Mouse (Mus musculus): ENCODE results near the gene Zfp961. TPM values are rescaled to one million over a fixed set of nuclear protein-coding genes. Genes with fewer than 3 reads are reported as not detected.
A peak's percentile ranks its signal among the peaks of the same experiment; 100 is the strongest.
"Not testable (repeated sequence)": the region's sequence is repeated elsewhere in the genome, so short reads cannot be mapped to it uniquely, and the experiment has no call there.

Gene Zfp961
- polyA plus RNA-seq, 1 experiment from 2014 or later, result 20.7 TPM

GRCm38 (mm10) chr8:71938037-71938436 is 12.8 kb upstream of the Zfp961 start:
- not testable (repeated sequence) for H3K27me3 ChIP-seq; ATAC-seq (ENCODE audit: insufficient number of reproducible peaks, insufficient read depth, low FRiP score, low TSS enrichment, low read depth)
- 86% methylated on average over 2 of the region's 2 CpGs for WGBS

GRCm38 (mm10) chr8:71940293-71941208 is 10.3 kb upstream of the Zfp961 start:
- Histone ChIP-seq H3K27ac (no peak overlapping the region), H3K4me3 (replicated peaks) (no peak overlapping the region), H3K36me3 (no peaks in the 10 kb centered on the region), H3K4me1 (replicated peaks) (no peaks in the 10 kb centered on the region), H3K9me3 (peaks cover 4% of the 10 kb centered on the region; the same call in 1 of the 2 replicates), H3K9ac (replicated peaks) (no peak overlapping the region), H3K4me2 (no peak overlapping the region), H3K27me3 (peaks cover 4% of the 10 kb centered on the region; the same call in 1 of the 2 replicates)
- ATAC-seq (ENCODE audit: insufficient number of reproducible peaks, insufficient read depth, low FRiP score, low TSS enrichment, low read depth), result no peak
- 81% methylated on average over 2 of the region's 2 CpGs for WGBS

More at GRCm38 (mm10) chr8:71938037-71938436, 12.8 kb upstream of the Zfp961 start:
- peaks cover 10% of the 10 kb centered on the region for H3K36me3 ChIP-seq
- H3K4me1 ChIP-seq (replicated peaks); H3K9ac ChIP-seq (replicated peaks); H3K4me2 ChIP-seq; H3K27ac ChIP-seq; H3K4me3 ChIP-seq (replicated peaks): not testable (repeated sequence)
- peaks cover 15% of the 10 kb centered on the region; the same call in 1 of the 2 replicates for H3K9me3 ChIP-seq

GRCm38 (mm10) chr8:71941776-71942175 is 9.1 kb upstream of the Zfp961 start:
- ATAC-seq (ENCODE audit: insufficient number of reproducible peaks, insufficient read depth, low FRiP score, low TSS enrichment, low read depth), result no peak
- Histone ChIP-seq H3K4me3 (replicated peaks) (no peak overlapping the region), H3K4me1 (replicated peaks) (no peaks in the 10 kb centered on the region), H3K4me2 (no peak overlapping the region), H3K27me3 (peaks cover 4% of the 10 kb centered on the region; the same call in 1 of the 2 replicates), H3K27ac (no peak overlapping the region), H3K9ac (replicated peaks) (no peak overlapping the region), H3K36me3 (no peaks in the 10 kb centered on the region), H3K9me3 (no peaks in the 10 kb centered on the region)
- WGBS, result 83% methylated on average over 1 of the region's 1 CpGs

GRCm38 (mm10) chr8:71948624-71949023 is 2.2 kb upstream of the Zfp961 start:
- Histone ChIP-seq H3K27me3 (peaks cover 4% of the 10 kb centered on the region; the same call in 1 of the 2 replicates), H3K4me3 (replicated peaks) (no peak overlapping the region), H3K4me1 (replicated peaks) (peaks cover 10% of the 10 kb centered on the region), H3K9ac (replicated peaks) (no peak overlapping the region), H3K9me3 (no peaks in the 10 kb centered on the region), H3K4me2 (no peak overlapping the region), H3K27ac (no peak overlapping the region), H3K36me3 (peaks cover 8% of the 10 kb centered on the region; the same call in 1 of the 2 replicates)
- no peak for ATAC-seq (ENCODE audit: insufficient number of reproducible peaks, insufficient read depth, low FRiP score, low TSS enrichment, low read depth)
- WGBS, result 87% methylated on average over 5 of the region's 5 CpGs

- peaks cover 10% of the 10 kb centered on the region for H3K4me1 ChIP-seq (replicated peaks)
- peaks cover 24% of the 10 kb centered on the region for H3K36me3 ChIP-seq
- H3K27me3 ChIP-seq, result no peaks in the 10 kb centered on the region
- peak overlapping the region; percentile 73 for H3K4me3 ChIP-seq (replicated peaks)
- 37% methylated on average over 14 of the region's 14 CpGs for WGBS
- H3K9me3 ChIP-seq, result peaks cover 21% of the 10 kb centered on the region
- H3K4me2 ChIP-seq, result peak overlapping the region; percentile 58
- ATAC-seq (ENCODE audit: insufficient number of reproducible peaks, insufficient read depth, low FRiP score, low TSS enrichment, low read depth), result no peak
- H3K27ac ChIP-seq, result peak overlapping the region; percentile 62
- peak overlapping the region; percentile 78 for H3K9ac ChIP-seq (replicated peaks)
Measured at GRCm38 (mm10) chr8:71951436-71952161, 761 bp downstream of the Zfp961 start.

- peak overlapping the region; percentile 58; the same call in 1 of the 2 replicates for H3K4me2 ChIP-seq
- ATAC-seq (ENCODE audit: insufficient number of reproducible peaks, insufficient read depth, low FRiP score, low TSS enrichment, low read depth), result no peak
- H3K9ac ChIP-seq (replicated peaks), result no peak overlapping the region
- no peak overlapping the region for H3K27ac ChIP-seq
- peaks cover 22% of the 10 kb centered on the region for H3K9me3 ChIP-seq
- peaks cover 10% of the 10 kb centered on the region for H3K4me1 ChIP-seq (replicated peaks)
- no peaks in the 10 kb centered on the region for H3K27me3 ChIP-seq
- WGBS, result 96% methylated on average over 1 of the region's 1 CpGs
- peaks cover 24% of the 10 kb centered on the region for H3K36me3 ChIP-seq
- no peak overlapping the region for H3K4me3 ChIP-seq (replicated peaks)
Measured at GRCm38 (mm10) chr8:71952489-71952888, 1.7 kb downstream of the Zfp961 start.

DNA sequence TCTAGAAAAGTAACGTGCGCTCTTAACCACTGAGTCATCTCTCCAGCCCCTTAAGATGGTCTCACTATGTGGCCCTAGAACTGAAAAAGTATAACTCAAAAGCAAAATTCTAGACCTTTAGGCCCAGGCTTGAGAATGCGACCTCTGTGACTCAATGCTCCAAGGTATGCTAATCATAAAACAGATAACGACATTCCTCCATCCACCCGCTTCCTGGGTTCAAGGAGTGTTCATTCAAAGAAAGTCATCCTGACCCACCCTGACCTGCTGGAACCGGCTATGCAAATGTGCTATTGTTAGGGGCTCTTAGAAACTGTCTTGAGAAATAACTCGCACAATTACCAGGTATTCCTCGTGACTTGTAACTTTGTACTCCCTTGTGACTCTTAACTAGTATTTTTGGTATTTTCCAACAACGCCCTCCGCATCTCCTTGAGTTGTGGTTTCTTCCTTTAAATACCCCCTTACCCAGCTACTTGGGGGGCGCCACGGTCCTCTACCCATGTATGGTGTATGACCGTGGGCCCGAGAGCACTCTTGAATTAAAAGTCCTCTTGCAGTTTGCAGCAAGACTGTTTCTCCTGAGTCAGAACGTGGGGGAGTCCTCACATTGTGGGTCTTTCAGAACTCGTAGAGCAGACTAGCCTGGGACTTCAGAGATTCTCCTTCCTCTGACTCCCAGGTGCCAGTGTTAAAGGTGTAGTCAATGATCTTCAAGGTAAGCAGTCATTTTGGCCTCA is 2.3 kb downstream of the Zfp961 start:
- Histone ChIP-seq H3K9me3 (peaks cover 22% of the 10 kb centered on the region), H3K36me3 (peaks cover 26% of the 10 kb centered on the region)
- not testable (repeated sequence) for H3K27ac ChIP-seq; H3K9ac ChIP-seq (replicated peaks); H3K4me2 ChIP-seq; ATAC-seq (ENCODE audit: insufficient number of reproducible peaks, insufficient read depth, low FRiP score, low TSS enrichment, low read depth); H3K27me3 ChIP-seq; H3K4me3 ChIP-seq (replicated peaks); H3K4me1 ChIP-seq (replicated peaks)
- 96% methylated on average over 16 of the region's 16 CpGs for WGBS

GRCm38 (mm10) chr8:71954666-71955065 is 3.8 kb downstream of the Zfp961 start:
- peaks cover 22% of the 10 kb centered on the region for H3K9me3 ChIP-seq
- ATAC-seq (ENCODE audit: insufficient number of reproducible peaks, insufficient read depth, low FRiP score, low TSS enrichment, low read depth), result no peak
- H3K9ac ChIP-seq (replicated peaks), result no peak overlapping the region
- WGBS, result 96% methylated on average over 9 of the region's 9 CpGs
- no peak overlapping the region for H3K4me2 ChIP-seq
- peaks cover 31% of the 10 kb centered on the region for H3K36me3 ChIP-seq
- no peaks in the 10 kb centered on the region for H3K27me3 ChIP-seq
- H3K4me3 ChIP-seq (replicated peaks), result no peak overlapping the region
- H3K27ac ChIP-seq, result no peak overlapping the region
- H3K4me1 ChIP-seq (replicated peaks), result peaks cover 10% of the 10 kb centered on the region

GRCm38 (mm10) chr8:71960483-71960882 is 9.6 kb downstream of the Zfp961 start:
- Histone ChIP-seq H3K4me3 (replicated peaks) (no peak overlapping the region), H3K4me2 (no peak overlapping the region), H3K4me1 (replicated peaks) (no peaks in the 10 kb centered on the region), H3K9me3 (peaks cover 11% of the 10 kb centered on the region), H3K9ac (replicated peaks) (no peak overlapping the region), H3K27ac (no peak overlapping the region), H3K36me3 (peaks cover 31% of the 10 kb centered on the region), H3K27me3 (no peaks in the 10 kb centered on the region)
- ATAC-seq (ENCODE audit: insufficient number of reproducible peaks, insufficient read depth, low FRiP score, low TSS enrichment, low read depth), result no peak

DNA sequence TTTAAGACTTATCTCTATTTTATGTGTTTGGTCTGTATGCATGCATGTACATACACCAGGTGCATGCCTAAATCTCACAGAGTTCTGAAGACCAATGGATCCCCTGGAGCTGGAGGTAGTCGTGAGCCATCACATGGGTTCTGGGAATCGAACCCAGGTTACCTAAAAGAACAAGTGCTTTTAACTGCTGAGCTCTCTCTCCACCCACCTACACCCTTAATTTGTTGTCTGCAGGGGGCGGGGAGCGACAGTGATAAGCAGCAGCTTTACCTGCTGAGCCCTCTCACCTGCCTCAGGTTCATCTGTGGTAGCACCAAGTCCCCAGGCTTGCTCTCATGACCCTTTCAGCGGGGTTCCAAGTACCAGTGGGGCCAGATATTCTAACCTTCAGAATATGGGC is 11.0 kb downstream of the Zfp961 start:
- Histone ChIP-seq H3K27ac (no peak overlapping the region), H3K9me3 (peaks cover 11% of the 10 kb centered on the region), H3K4me2 (no peak overlapping the region), H3K27me3 (no peaks in the 10 kb centered on the region), H3K4me1 (replicated peaks) (no peaks in the 10 kb centered on the region), H3K36me3 (peaks cover 44% of the 10 kb centered on the region), H3K4me3 (replicated peaks) (no peak overlapping the region), H3K9ac (replicated peaks) (no peak overlapping the region)
- no peak for ATAC-seq (ENCODE audit: insufficient number of reproducible peaks, insufficient read depth, low FRiP score, low TSS enrichment, low read depth)
- WGBS, result 90% methylated on average over 5 of the region's 5 CpGs

- Histone ChIP-seq H3K36me3 (peaks cover 61% of the 10 kb centered on the region), H3K9me3 (peaks cover 17% of the 10 kb centered on the region), H3K27ac (no peak overlapping the region), H3K4me2 (no peak overlapping the region), H3K27me3 (no peaks in the 10 kb centered on the region), H3K9ac (replicated peaks) (no peak overlapping the region), H3K4me1 (replicated peaks) (no peaks in the 10 kb centered on the region), H3K4me3 (replicated peaks) (no peak overlapping the region)
- WGBS, result 88% methylated on average over 3 of the region's 3 CpGs
- no peak for ATAC-seq (ENCODE audit: insufficient number of reproducible peaks, insufficient read depth, low FRiP score, low TSS enrichment, low read depth)
Measured at GRCm38 (mm10) chr8:71964051-71964450, 13.2 kb downstream of the Zfp961 start.
